Comparison of ENCODE assay signal across 14 mouse cellular contexts in the genomic region with DNA sequence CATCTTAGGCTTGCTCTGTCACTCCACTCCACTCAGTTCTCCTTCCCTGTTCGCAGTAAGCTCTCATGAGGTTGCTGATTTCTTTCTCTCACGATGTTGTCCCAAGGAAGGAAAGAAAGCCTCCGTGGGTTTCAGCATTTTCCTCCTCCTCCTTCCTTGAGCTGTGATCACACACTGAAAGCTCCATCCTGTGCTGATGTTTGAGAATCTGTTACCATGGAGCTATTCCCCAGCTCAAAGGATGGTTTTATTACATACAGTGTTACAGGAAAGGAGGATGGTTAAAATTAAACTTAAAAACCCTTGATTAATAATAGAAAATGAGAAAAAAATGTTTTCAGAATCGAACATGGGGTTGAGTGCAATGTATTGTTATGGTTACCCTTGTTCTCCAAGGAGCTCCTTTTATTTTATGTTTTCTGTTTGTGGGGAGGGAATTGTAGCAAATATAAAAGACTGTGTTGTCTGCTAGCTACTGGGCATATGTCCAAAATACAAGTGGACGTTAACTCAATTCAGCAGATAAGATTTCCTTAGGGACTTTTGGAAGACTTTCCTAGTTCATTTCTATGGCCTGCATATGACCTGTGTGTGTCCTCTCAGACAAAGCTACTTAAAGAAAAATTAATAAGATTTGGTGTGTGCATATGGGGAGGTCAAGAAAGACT.
DNase-seq lines count a peak whose midpoint lies in the region; ATAC-seq and TF ChIP-seq lines count a peak whose summit lies in the region.
"Had no signal": no experiment of that assay in that cellular context is flagged by ENCODE, and none has a peak within 500 bp of the region (broad histone marks: within the 10 kb centered on the region; RNA-seq: fewer than 3 reads in every experiment).

No protein-coding gene starts in this region.

- DNase-seq in forebrain, postnatal 0 days: peak; percentile 41
- peak; percentile 50 for DNase-seq in lung, embryonic 14.5 days
- DNase-seq in lung, postnatal 25 days (ENCODE audit: low spot score): no peak
- peak; percentile 26 to 66 for DNase-seq in frontal cortex, postnatal 36 days (ENCODE audit: low spot score in 2 of 2)
- peak; percentile 39 to 59 for DNase-seq in right cerebral cortex, postnatal 10 days (ENCODE audit: low spot score in 2 of 2)
- no peak for DNase-seq in urinary bladder, postnatal 36 days (ENCODE audit: low spot score in 2 of 2)
- no peak for DNase-seq in embryo, embryonic 11 days
- DNase-seq: cerebellum, postnatal 10 days; gastrocnemius, postnatal 10 days; lung, postnatal 36 days; thymus, postnatal 14 days had no signal

- no peaks in the 10 kb centered on the region for H3K4me1 ChIP-seq in forebrain, postnatal 0 days (ENCODE audit: insufficient read depth)
- no peaks in the 10 kb centered on the region for H3K4me1 ChIP-seq in forebrain, embryonic 12.5 days
- no peaks in the 10 kb centered on the region for H3K4me1 ChIP-seq in lung, embryonic 14.5 days (ENCODE audit: insufficient read depth)
- H3K4me1 ChIP-seq: intestine, embryonic 15.5 days had no signal

- no peak overlapping the region for H3K4me2 ChIP-seq in forebrain, postnatal 0 days (ENCODE audit: low read depth)
- H3K4me2 ChIP-seq in forebrain, embryonic 12.5 days: no peak overlapping the region
- H3K4me2 ChIP-seq in lung, embryonic 14.5 days: no peak overlapping the region
- H3K4me2 ChIP-seq: intestine, embryonic 15.5 days; liver, embryonic 12.5 days had no signal

- 29% methylated on average over 5 of the region's 5 CpGs for WGBS in forebrain, postnatal 0 days
- WGBS in forebrain, embryonic 12.5 days: 68% methylated on average over 5 of the region's 5 CpGs
- WGBS in lung, embryonic 14.5 days: 46% methylated on average over 5 of the region's 5 CpGs

- no peak overlapping the region for H3K4me3 ChIP-seq in forebrain, postnatal 0 days (ENCODE audit: low read depth, low read length)
- H3K4me3 ChIP-seq in forebrain, embryonic 12.5 days (replicated peaks): no peak overlapping the region
- no peak overlapping the region for H3K4me3 ChIP-seq in lung, embryonic 14.5 days (ENCODE audit: low read depth, low read length)
- H3K4me3 ChIP-seq: intestine, embryonic 15.5 days; liver, embryonic 12.5 days had no signal

- no peaks in the 10 kb centered on the region for H3K27me3 ChIP-seq in forebrain, postnatal 0 days (ENCODE audit: insufficient read depth, low read length)
- H3K27me3 ChIP-seq in forebrain, embryonic 12.5 days: no peaks in the 10 kb centered on the region
- H3K27me3 ChIP-seq in lung, embryonic 14.5 days (ENCODE audit: insufficient read depth, low read length): no peaks in the 10 kb centered on the region
- H3K27me3 ChIP-seq: intestine, embryonic 15.5 days; liver, embryonic 12.5 days had no signal

- H3K36me3 ChIP-seq in forebrain, postnatal 0 days (ENCODE audit: insufficient read depth): no peaks in the 10 kb centered on the region
- no peaks in the 10 kb centered on the region for H3K36me3 ChIP-seq in forebrain, embryonic 12.5 days (replicated peaks)
- H3K36me3 ChIP-seq in lung, embryonic 14.5 days (ENCODE audit: insufficient read depth): no peaks in the 10 kb centered on the region
- H3K36me3 ChIP-seq: intestine, embryonic 15.5 days; liver, embryonic 12.5 days had no signal

- 0 out of 2 replicates have a peak overlapping the region, but pooled peaks have one; percentile 35 for H3K27ac ChIP-seq in forebrain, postnatal 0 days (ENCODE audit: low read depth, low read length)
- H3K27ac ChIP-seq in forebrain, embryonic 12.5 days: no peak overlapping the region
- H3K27ac ChIP-seq in lung, embryonic 14.5 days (ENCODE audit: low read depth): no peak overlapping the region
- H3K27ac ChIP-seq: intestine, embryonic 15.5 days; liver, embryonic 12.5 days had no signal

- H3K9ac ChIP-seq in forebrain, postnatal 0 days: no peak overlapping the region
- H3K9ac ChIP-seq in forebrain, embryonic 12.5 days: no peak overlapping the region
- no peak overlapping the region for H3K9ac ChIP-seq in lung, embryonic 14.5 days
- H3K9ac ChIP-seq: intestine, embryonic 15.5 days; liver, embryonic 12.5 days had no signal

- H3K9me3 ChIP-seq in forebrain, postnatal 0 days (ENCODE audit: low read length): no peaks in the 10 kb centered on the region
- H3K9me3 ChIP-seq in forebrain, embryonic 12.5 days: no peaks in the 10 kb centered on the region
- no peaks in the 10 kb centered on the region for H3K9me3 ChIP-seq in lung, embryonic 14.5 days (ENCODE audit: low read depth, low read length)
- H3K9me3 ChIP-seq: intestine, embryonic 15.5 days; liver, embryonic 12.5 days had no signal

- peak; percentile 73 for ATAC-seq in forebrain, postnatal 0 days
- ATAC-seq in forebrain, embryonic 12.5 days (ENCODE audit: low FRiP score): no peak
- no peak for ATAC-seq in lung, embryonic 14.5 days (ENCODE audit: insufficient read depth)
- ATAC-seq: intestine, embryonic 15.5 days; liver, embryonic 12.5 days had no signal

- TF ChIP-seq CTCF in forebrain, postnatal 0 days (IDR thresholded peaks at IDR 0.05; ENCODE audit: low read depth): no peak
- TF ChIP-seq CTCF in lung, embryonic 14.5 days (IDR thresholded peaks at IDR 0.05; ENCODE audit: low read depth): no peak

Comparison
In these comparisons a context has a peak if more than half of its experiments do, and no peak if none do; other contexts are left out.
1. DNase-seq: peak in forebrain, postnatal 0 days (single experiment), lung, embryonic 14.5 days (single experiment), frontal cortex, postnatal 36 days (2 of 2) and right cerebral cortex, postnatal 10 days (2 of 2); none in lung, postnatal 25 days (single experiment), urinary bladder, postnatal 36 days (0 of 2) and embryo, embryonic 11 days (single experiment).